Mouse (Mus musculus): ENCODE results near the gene Stam2.

Stam2 gene

DNA sequence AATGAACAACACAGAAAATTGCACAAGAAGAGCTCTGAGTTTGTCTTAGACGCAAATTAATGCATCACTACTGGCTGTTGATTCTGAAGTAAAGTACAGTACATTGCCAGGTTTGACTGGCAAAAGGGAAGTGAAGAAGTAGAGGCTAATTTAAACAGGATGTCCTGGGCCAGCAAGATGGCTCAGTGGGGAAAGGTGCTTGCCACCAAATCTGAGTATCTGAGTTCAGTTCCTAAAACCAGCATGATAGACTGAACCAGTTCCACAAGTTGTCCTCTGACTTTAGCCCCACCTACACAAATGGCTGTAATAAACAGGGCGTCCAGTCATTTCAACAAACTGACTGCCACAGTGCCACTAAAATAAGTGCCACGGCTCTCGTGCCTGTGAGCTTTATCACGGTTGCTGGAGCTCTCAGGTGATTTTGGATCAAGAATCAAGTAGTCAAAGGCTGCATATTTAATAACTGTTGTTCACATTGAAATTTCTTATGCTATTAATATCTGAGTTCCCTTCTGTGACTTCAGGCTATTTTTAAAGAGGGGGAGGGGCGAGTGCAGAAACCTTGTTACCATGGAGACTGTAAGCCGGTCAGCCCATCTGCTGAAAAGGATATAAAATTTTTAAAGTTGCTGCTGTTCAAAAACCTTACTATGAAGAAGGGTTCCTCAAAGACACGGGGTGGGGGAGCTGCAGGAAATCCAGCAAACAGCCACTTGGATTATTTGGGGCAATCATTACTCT lies 94.7 kb downstream of the Stam2 start:
- DNase-seq, result no peak

DNA sequence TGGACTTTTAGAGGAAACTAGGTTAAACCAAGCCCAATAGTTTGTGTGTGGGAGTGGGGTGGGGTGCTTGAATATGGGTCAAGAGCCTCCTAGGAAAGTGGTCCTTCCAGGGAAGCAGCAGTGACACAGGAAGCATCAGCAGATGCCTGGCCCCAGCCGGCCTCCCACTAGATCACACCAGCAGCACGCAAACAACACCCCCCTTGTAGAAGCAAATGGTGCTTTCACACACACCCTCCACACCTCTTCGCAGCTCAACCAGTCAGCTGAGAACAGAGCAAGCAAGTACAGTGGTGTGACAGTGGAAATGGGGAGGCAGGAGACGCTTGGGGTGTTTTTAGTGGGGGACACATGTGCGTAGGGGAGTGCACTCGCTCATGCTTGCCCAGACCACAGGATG lies 98.4 kb downstream of the Stam2 start:
- DNase-seq, result no peak

All from embryo, embryonic 11 days (tissue).